Mouse (Mus musculus): ENCODE data around the gene Dok3. TPM values are rescaled to one million over a fixed set of nuclear protein-coding genes. Genes with fewer than 3 reads are reported as not detected.

The Dok3 gene
- total RNA-seq, 2 experiments from 2014 or later: 6.4 to 7.2 TPM

DNA sequence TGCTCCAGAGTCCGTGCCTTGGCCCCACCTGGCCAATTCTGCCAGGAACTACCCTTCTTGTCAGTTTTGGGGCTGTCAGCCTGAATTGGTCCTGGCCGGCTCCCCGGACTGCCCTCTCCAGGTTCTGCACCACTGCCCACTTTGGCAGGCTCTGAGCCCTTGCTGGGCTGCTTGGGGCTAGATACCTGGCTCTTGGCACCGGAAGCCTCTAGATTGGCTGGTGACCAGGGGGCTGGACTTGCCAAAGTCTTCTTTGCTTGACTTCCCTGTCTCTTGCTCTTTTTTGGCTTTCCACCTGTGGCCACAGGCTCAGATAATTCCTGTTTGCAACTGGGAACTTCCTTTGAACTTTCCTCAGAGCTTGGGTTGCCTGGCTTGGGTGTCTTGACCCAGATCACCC is 13.8 kb upstream of the Dok3 start:
- no peak for DNase-seq
- intact Hi-C loops (cut with DNase I): no loop called here

DNA sequence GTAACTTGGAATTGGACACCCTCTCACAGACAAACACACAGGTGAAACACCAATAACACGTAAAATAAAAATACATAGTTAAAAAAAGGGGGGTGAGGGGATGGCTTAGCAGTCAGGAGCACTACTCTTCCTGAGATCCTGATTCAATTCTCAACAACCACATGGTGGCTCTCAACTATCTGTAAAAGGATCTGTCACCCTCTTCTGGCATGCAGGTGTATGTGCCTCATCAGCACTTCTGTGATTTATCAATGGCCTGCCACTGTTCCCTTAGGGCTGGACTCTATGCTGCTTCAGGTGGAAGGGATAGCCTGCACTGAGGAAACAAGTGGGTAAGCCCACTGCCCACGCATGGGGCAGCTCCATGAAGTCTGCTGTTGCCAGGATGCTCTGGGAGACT is 11.8 kb upstream of the Dok3 start:
- intact Hi-C loops (cut with DNase I): no loop called here
- no peak for DNase-seq

DNA sequence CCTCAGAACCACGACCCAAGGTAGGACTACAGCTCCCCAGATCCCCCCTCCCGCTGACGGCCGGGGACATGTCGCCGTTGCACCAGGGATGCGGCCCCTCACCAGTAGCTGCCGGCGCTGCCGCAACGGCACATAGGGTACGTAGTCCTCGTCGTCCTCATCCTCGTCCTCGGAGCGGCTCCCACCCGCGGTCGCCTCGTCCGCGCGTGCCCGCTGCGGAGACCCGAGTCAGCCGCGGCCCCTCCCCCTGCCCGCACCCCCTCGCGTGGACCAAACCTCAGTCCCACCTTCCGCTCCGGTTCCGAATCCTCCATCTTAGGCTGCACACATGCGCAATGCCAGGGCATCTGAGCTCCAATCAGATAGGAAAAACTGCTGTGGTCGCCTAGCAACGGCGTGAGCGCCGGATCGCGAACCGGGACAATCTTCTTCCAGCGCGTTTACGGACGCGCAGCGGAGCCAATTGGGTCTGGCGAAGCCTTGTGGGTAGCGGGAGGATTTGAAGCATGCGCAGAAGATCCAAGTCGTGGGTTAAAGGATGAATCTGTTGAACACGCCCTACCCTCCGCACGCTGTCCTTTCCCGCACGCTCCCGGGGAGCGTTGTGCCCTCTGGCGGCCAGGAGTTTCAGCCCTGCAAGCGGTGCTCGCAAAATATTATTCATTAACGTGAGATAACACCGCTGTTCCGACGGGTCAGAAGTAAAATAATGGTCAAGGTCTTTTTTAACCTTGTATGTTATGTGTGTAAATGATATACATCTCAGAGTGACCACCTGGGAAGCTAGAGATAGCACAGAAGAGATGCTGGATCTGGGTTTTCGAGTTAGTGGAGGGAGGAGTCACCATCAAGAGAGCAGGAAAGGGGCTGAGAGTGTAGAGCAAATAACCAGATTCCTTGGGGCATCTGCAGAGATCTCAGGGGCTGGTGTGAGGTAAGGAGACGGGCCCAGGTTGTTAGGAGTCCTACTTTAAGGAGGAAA is 7.4 kb upstream of the Dok3 start, which contains the start of gene Ddx41:
Ddx41 (minus strand) TSS at position 465 of the 982 bp plus-strand sequence.
- peak; percentile 98 for DNase-seq
- intact Hi-C loops (cut with DNase I): no loop called here

DNA sequence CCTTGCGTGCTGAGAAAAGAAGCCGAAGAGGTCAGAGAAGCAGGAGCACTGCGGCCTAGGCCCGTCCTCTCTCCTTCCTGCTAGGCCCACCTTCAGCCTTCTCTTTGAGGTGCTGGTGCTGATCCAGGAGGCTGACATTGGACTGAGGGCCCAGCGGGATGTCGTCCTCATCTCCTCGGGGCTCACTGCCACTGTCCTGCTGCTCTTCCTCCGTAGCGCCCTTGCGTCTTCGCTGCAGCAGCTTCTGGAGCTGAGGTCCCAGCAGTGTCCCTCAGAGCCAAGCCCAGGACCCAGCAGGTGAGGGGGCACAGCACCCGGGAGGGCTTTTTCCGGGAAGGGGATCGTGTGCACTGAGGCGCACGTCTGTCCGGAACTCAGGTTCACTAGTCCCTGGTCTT is 6.7 kb upstream of the Dok3 start:
- DNase-seq: no peak
- intact Hi-C loops (cut with DNase I): no loop called here

DNA sequence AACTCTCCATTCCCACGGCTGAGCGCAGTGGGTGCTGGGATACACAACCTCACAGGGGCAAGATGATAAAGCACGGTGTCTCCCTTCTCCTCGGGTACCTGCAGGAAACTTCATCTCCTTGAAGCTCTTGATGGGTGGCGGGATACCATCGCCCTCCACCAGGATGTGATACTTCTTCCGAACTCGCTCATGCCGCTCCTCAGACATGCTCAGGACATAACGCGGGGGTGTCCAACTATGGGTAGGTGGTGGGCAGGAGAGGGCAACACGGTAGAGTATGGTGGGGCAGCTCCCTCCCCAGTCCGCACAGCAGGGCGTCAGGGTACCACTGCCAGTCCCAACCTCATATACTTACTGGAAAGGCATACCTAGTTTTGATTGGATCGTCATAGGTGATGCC is 6.1 kb upstream of the Dok3 start:
- DNase-seq: no peak
- intact Hi-C loops (cut with DNase I): no loop called here

DNA sequence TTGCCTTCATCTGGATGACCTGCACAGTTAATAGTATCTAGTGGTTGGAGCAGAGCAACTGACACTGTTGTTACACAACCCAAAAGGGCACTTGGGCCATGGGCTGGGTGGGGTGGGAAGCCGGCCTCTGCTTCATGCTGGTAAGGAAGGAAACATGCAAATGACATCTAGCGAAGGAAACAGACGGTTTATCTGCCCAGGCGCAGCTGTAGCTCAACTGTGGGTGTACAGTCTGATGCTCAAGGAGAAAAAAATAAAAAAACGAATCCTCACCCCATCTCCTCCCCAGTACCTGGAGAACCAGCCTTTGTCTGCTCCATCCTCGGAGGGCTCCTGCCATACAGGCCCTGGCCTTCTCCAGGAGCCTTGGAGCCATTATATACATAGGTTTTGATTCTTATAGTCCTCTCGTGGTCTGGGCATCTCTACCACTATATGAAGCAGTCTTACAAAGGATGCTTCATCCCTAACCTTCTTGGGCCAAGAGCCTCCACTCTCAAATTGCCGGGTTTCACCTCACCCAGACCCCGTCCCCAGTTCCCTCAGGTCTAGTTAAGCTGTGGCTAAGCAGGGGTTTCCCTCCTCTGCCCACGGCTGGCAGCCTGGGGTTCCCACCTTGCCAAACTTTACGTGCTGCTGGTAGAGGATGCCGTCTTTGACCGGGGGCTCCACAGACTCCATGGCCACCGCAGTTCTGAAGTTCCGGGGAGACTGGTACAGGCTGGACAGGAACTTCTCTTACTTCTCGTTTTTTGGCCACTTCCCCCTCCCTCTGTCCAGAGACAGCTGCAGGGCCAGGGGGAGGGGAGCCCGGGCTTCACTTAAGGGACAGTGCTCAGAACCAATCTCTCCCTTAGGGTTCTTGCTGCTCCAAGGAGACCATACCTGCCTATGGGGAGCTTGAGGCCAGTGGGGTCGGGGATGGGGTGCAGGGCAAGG is 993 bp downstream of the Dok3 start:
- no peak for DNase-seq
- intact Hi-C loops (cut with DNase I): no loop called here

DNA sequence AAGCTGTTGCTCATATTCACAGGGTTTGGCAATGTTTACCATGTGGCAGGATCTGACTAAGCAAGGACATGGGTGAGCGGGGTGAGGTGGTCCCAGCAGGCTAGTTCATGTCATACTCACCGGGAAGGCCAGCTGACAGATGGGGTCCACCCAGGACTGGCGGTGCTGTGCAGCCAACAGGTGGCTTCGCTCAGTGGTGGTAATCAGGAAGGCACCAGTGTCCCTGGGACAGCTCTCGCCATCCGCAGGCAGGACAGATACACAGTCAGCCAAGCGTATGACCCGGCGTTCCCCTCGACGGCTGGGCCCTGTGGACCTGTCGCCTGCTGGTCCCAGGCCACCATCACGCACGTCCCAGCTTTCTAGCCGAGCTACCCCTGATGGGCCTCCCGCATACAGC is 1.9 kb downstream of the Dok3 start:
- DNase-seq: no peak
- intact Hi-C loops (cut with DNase I): no loop called here

DNA sequence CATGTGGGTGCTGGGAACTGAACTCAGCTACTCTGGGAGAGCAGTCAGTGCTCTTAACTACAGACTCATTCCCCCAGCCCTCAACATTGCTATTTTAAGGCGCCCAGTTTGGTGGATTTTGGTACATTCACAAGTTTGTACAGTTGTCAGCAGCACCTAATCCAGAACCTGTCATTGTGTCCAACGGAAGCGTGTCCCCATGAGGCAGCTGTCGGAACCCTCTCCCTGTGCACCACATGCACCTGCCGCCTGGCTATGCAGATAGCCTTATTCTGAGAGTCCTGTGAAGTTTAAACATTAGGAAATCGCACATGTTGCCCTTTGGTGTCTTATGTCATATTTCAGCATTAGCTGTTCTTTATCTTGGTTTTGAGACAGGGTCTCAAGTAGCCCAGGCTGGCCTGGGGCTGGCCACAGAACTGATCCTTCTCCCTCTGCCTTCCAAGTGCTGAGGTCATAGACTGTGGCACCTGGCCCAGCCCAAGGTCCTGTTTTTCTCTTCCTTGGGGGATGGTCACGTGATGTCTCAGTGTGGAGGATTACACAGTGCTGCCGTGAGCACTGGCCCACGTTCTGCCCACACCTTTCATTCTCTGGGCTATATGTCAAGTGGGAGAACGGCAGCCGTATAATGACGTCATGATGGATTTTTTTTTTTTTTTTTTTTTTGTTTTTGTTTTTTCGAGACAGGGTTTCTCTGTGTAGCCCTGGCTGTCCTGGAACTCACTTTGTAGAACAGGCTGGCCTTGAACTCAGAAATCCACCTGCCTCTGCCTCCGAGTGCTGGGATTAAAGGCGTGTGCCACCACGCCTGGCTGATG is 3.2 kb downstream of the Dok3 start:
- intact Hi-C loops (cut with DNase I): no loop called here

DNA sequence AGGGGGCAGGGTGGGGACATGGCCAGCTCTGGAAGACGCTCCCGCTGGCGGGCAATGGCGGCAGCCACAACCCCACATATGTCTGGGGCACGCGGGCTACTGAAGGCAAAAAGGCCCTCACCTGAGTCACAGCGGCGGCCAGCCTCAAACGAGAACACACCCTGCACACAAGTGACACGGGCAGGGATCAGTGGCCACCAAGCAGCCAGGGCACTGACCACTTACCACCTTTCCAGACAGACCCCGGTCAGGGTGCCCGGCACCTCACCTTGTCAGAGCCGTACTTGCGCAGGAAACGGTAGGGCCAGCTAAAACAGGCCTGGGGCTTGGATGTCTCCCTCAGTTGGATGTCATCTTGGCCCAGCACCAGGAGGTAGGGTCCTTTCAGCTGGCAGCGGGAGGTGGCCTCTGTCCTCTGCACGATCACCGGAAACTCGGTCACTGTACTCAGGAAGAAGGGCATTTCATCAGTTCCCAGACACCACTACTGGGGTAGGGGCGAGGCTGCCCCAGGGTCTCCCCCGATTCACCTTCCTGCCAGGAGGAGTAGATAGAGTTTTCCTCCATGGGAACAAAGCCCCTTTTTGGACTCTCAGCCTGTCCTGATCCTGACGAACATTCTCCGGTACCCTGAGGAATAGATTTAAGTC is 5.0 kb downstream of the Dok3 start:
- DNase-seq: no peak
- intact Hi-C loops (cut with DNase I): no loop called here

More for the DNA sequence above, 3.2 kb downstream of the Dok3 start:
- DNase-seq: no peak

DNA sequence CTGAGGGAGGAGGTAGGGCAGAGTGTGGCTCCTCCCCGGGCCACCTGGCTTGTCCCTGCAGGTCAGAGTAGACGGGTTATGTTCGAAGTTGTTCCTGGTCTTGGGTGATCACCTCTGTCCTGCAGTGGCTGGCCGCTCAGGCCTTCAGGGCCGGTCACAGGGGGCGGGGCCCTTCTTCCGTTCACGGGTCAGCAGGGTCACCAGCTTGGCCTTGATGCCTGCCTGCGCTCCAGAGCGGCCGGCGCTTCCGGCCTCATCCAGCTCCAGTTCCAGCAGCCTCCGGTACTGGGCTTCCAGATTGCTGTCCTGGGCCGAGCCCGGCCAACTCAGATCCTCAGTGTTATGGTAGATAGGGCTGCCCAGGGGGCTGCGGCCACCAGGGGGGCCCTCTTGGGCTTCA is 5.8 kb downstream of the Dok3 start:
- intact Hi-C loops (cut with DNase I): no loop called here

DNA sequence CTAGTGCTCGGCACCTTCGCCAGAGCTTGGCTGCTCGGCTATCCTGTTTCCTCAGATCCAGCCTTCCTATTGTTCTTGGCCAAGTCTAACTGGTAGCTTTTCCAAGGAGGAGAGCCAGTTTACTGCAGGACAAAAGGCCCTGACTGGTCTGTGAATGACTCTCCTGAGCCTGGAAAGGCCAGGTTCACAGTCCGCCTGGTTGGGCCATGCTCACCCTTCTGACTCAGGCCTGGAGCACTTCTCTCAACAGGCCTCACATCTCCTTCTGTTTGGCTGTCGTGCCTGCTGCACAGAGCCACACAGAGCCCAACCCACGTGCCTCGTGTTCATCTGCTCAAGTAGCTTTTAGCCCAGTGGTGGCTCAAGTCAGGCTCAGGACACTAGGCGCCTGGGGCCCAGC is 6.4 kb downstream of the Dok3 start:
- no peak for DNase-seq
- intact Hi-C loops (cut with DNase I): no loop called here

More for the DNA sequence above, 5.8 kb downstream of the Dok3 start:
- DNase-seq: no peak

DNA sequence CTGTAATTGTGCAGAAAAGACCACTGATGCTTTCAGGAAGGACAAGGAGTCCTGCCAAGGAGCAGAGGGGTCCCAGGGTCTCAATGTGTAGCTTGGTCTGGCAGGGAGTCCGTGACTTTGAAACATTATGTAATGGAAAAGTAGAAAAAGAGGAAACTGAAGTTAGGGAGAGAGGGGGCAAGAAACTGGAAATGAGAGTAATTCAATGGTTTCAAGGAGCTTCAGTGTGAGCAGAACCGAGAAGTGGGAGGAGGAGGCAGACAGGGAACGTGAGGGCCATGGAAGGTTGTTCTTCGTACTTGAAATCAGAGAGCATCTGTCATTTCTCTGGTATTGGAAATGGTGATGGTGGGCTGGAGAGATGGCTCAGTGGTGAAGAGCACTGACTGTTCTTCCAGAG is 9.5 kb downstream of the Dok3 start:
- no peak for DNase-seq
- intact Hi-C loops (cut with DNase I): loop anchor here (5.0 kb wide), 2 partner anchors 42 to 97 kb away; no protein-coding TSS in a partner anchor

DNA sequence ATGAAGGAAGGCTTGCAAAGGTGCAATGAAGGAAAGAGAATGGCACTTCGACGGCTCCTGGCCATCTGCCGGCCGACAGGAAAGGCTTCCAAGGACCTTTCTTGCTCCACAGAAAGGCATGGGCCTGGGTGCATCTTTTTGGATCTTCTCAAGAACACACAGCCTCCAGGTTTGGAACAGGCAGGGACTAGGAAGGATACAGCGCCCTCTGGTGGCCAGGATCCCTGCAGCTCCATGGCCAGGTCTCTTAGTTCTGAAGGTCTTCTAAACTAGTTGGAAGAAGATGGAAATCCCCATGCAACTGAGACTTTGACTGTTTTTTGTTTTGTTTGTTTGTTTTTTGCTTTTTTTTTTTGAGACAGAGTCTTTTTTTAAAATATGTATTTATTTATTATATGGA is 12.1 kb downstream of the Dok3 start:
- intact Hi-C loops (cut with DNase I): loop anchor here (5.0 kb wide), 2 partner anchors 40 to 95 kb away; no protein-coding TSS in a partner anchor
- peak; percentile 91 for DNase-seq

DNA sequence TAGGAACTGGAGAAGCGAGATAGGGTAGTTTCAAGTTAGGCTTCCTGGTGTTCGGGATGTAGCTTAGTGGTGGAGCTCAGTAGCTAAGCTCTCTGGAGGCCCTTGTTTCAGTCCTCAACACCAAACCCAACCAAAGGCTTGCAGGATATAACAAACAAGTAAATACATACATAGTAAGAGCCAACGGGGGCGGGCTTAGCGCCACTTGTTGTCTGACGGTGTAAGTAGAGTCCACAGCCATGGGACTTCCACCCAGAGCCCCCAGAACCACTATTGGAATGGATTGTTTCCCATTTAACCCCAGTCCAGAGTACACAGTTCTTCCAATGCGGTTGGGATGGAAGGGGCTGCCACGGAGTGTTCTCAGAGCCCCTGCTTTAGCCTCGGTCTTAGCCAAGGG is 15.3 kb downstream of the Dok3 start:
- intact Hi-C loops (cut with DNase I): loop anchor here (5.0 kb wide), 1 partner anchor 107 kb away; no protein-coding TSS in a partner anchor
- DNase-seq: no peak

DNA sequence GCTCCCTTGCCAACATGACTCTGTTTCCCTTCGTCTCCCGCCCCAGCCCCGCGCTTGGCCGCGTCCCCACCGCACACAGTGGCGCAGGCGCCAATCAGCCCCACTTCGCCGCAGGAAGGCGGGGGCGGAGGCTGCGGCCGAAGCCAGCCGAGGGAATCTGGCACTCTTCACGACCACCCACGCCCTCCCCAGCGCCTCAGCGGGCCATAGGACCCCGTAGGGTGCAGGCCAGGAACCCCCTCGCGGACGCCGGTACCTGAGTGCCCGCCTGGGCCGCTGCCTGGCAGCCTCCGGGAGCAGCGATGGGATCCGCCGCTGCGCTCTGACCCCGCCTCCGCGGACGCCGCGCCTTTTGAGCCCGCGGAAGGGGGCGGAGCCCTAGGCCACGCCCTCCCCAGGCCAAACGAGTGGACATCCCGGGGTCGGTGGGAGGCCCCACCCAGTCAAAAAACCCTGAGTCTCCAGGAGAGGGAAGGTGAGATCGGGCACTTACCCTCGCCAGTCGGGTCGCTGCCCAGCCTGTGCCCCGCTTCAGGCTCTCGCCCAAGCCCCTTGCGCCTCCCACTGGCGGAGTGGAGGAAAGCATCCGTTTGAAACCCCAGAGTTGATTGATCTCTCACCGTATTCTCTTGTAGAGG is 15.9 kb downstream of the Dok3 start, which contains the start of gene Pdlim7:
Pdlim7 (minus strand) TSS at position 566 of the 638 bp plus-strand sequence.
- intact Hi-C loops (cut with DNase I): loop anchor here (5.0 kb wide), 1 partner anchor 106 kb away; no protein-coding TSS in a partner anchor
- DNase-seq: peak; percentile 89

DNA sequence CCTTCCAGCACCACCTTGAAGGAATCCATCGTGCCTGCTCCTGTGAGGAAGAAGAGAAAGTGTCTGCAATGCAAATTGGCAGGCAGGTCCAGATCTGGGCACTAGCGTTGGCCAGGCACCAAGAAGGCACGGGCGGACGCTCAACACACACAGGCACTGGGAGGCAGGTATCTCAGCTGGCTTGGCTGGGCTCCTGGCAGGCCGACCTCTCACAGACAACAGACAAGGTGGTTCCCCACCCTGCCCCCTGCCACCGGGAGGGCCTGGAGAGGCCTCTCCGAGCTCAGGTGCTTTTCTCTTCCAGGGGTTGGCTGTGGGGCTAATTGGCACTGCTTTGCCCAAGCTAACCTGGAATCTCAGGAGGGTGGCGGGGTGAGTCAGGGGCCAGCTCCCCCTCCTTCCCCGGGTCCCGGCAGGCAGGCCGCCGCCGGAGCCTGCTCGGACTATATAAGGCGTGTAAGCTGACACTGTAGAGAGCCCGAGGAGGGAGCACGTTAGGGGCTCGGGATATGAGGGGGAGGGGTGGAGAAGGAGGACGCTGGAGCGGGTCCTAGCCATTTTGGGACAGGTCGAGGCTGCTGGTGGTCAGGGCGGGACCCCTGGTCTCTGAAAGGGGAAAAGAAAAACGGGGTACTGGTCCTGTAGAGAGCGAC is 16.6 kb downstream of the Dok3 start:
- intact Hi-C loops (cut with DNase I): loop anchor here (5.0 kb wide), 1 partner anchor 105 kb away; no protein-coding TSS in a partner anchor
- peak; percentile 50 for DNase-seq

DNA sequence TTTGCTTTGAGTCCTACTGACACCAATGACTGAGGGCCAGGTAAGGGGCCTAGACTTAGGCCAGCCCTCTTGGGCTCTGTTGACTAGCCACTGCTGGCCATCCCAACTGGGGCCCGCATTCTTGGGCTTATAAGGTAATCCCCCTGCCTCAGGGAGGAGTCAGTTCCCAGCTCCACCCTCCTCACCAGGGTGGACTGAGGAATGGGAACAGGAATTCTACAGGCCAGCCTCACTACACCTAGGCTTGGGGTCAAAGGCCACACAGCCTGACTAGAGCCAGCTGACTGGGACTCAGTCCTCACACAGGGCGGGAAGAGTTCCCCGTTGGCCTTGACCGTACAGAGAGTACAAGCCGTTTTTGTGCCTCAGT is 17.6 kb downstream of the Dok3 start:
- intact Hi-C loops (cut with DNase I): loop anchor here (5.0 kb wide), 1 partner anchor 104 kb away; no protein-coding TSS in a partner anchor
- no peak for DNase-seq

Measured in left cerebral cortex, postnatal 4 days (tissue).